Mouse (Mus musculus) left cerebral cortex, adult 9 months (tissue): ENCODE data around the gene Pik3cd.

ENCODE experiments used
- DNase-seq, 2 experiments: peaks; one replicate each; pipeline ENCODE4 v3.0.0; 2022; ENCODE audit warnings: low spot score in 2 of 2

The Pik3cd gene

GRCm38 (mm10) chr4:149609256-149610025, 92.9 kb downstream of the Pik3cd start:
- DNase-seq, result peak in 1 of 2 experiments; percentile 60

GRCm38 (mm10) chr4:149608309-149608638, 94.1 kb downstream of the Pik3cd start:
- no peak for DNase-seq

GRCm38 (mm10) chr4:149607591-149608308, 94.6 kb downstream of the Pik3cd start:
- DNase-seq, result no peak

GRCm38 (mm10) chr4:149606766-149607358, 95.5 kb downstream of the Pik3cd start:
- no peak for DNase-seq

- DNase-seq, result no peak
Observed at GRCm38 (mm10) chr4:149606056-149606455, 96.3 kb downstream of the Pik3cd start.

- DNase-seq, result no peak
Observed at GRCm38 (mm10) chr4:149604518-149604917, 97.9 kb downstream of the Pik3cd start.

- DNase-seq, result no peak
Observed at GRCm38 (mm10) chr4:149603860-149604259, 98.5 kb downstream of the Pik3cd start.

GRCm38 (mm10) chr4:149602236-149602635, 100.1 kb downstream of the Pik3cd start:
- no peak for DNase-seq

GRCm38 (mm10) chr4:149601484-149601883, 100.9 kb downstream of the Pik3cd start:
- no peak for DNase-seq

- no peak for DNase-seq
Observed at GRCm38 (mm10) chr4:149600130-149600529, 102.2 kb downstream of the Pik3cd start.

- DNase-seq, result no peak
Observed at GRCm38 (mm10) chr4:149599549-149599948, 102.8 kb downstream of the Pik3cd start.
